In genomic region chr8:12930290-12930689, GRCm38 (mm10) we compare ENCODE assay signal across 9 mouse cellular contexts. TPM values are rescaled to one million over a fixed set of nuclear protein-coding genes. Genes with fewer than 3 reads are reported as not detected.
DNase-seq lines count a peak whose midpoint lies in the region; ATAC-seq and TF ChIP-seq lines count a peak whose summit lies in the region.
"Had no signal": no experiment of that assay in that cellular context is flagged by ENCODE, and none has a peak within 500 bp of the region (broad histone marks: within the 10 kb centered on the region; RNA-seq: fewer than 3 reads in every experiment).

No protein-coding gene starts in this region.

- no peaks in the 10 kb centered on the region for H3K27me3 ChIP-seq in kidney, embryonic 15.5 days
- H3K27me3 ChIP-seq in forebrain, postnatal 0 days (ENCODE audit: insufficient read depth, low read length), result no peaks in the 10 kb centered on the region

- 23% methylated on average over 5 of the region's 5 CpGs for WGBS in kidney, embryonic 15.5 days
- 40% methylated on average over 5 of the region's 5 CpGs for WGBS in forebrain, postnatal 0 days

- peak; percentile 97 for DNase-seq in heart, adult 11 months
- DNase-seq in heart, postnatal 14 days, result no peak
- DNase-seq in embryo, embryonic 9.5 days (ENCODE audit: extremely low spot score), result peak; percentile 36
- peak; percentile 62 to 77 for DNase-seq in lung, postnatal 4 days
- DNase-seq in right cerebral cortex, postnatal 25 days, result no peak
- no peak for DNase-seq in cerebellum, postnatal 4 days (ENCODE audit: low spot score in 2 of 2)
- no peak for DNase-seq in forebrain, postnatal 0 days

- H3K9me3 ChIP-seq in kidney, embryonic 15.5 days (replicated peaks), result no peaks in the 10 kb centered on the region
- H3K9me3 ChIP-seq in forebrain, postnatal 0 days (ENCODE audit: low read length), result no peaks in the 10 kb centered on the region

- H3K4me3 ChIP-seq in kidney, embryonic 15.5 days (replicated peaks), result no peak overlapping the region
- H3K4me3 ChIP-seq in forebrain, postnatal 0 days (ENCODE audit: low read depth, low read length), result no peak overlapping the region

- no peak for ATAC-seq in kidney, embryonic 15.5 days (replicated peaks; ENCODE audit: low FRiP score)
- ATAC-seq in forebrain, postnatal 0 days, result no peak
- ATAC-seq: forebrain, embryonic 14.5 days had no signal

- intact Hi-C loops in heart, postnatal 14 days (cut with DNase I), result no loop called here

- peak overlapping the region; percentile 86 for H3K27ac ChIP-seq in kidney, embryonic 15.5 days
- no peak overlapping the region for H3K27ac ChIP-seq in forebrain, postnatal 0 days (ENCODE audit: low read depth, low read length)

- no peaks in the 10 kb centered on the region for H3K36me3 ChIP-seq in kidney, embryonic 15.5 days
- H3K36me3 ChIP-seq in forebrain, postnatal 0 days (ENCODE audit: insufficient read depth), result no peaks in the 10 kb centered on the region

- no peak for TF ChIP-seq CTCF in forebrain, postnatal 0 days (IDR thresholded peaks at IDR 0.05; ENCODE audit: low read depth)

- H3K9ac ChIP-seq in kidney, embryonic 15.5 days, result no peak overlapping the region
- H3K9ac ChIP-seq in forebrain, postnatal 0 days, result no peak overlapping the region

- 0 out of 2 replicates have a peak overlapping the region, but pooled peaks have one; percentile 22 for H3K4me2 ChIP-seq in kidney, embryonic 15.5 days
- H3K4me2 ChIP-seq in forebrain, postnatal 0 days (ENCODE audit: low read depth), result no peak overlapping the region

- H3K4me1 ChIP-seq in kidney, embryonic 15.5 days, result peaks cover 89% of the 10 kb centered on the region
- H3K4me1 ChIP-seq in forebrain, postnatal 0 days (ENCODE audit: insufficient read depth), result no peaks in the 10 kb centered on the region

RNA-seq across cellular contexts. Expression of gene Mcf2l, which starts 56.7 kb away (rescaled TPM):
- 100 to 1,000 TPM; 104 to 109 TPM for total RNA-seq in heart, postnatal 14 days (2021)
- polyA plus RNA-seq in kidney, embryonic 15.5 days (2015; fragmentation: Nextera tagmentation; extraction: Ambion mirVana), result 18.9 and 22.7 TPM in 2 replicates
- total RNA-seq in forebrain, postnatal 0 days (2014; rRNA removed), result 371 and 376 TPM in 2 replicates
- 89.6 and 118 TPM in 2 replicates for polyA plus RNA-seq in forebrain, postnatal 0 days (2015; fragmentation: Nextera tagmentation; extraction: Ambion mirVana)

Comparison
In these comparisons a context has a peak if more than half of its experiments do, and no peak if none do; other contexts are left out.
1. DNase-seq: peak in heart, adult 11 months (single experiment), embryo, embryonic 9.5 days (single experiment) and lung, postnatal 4 days (2 of 2); none in heart, postnatal 14 days (0 of 2), right cerebral cortex, postnatal 25 days (single experiment), cerebellum, postnatal 4 days (0 of 2) and forebrain, postnatal 0 days (single experiment).